Mouse (Mus musculus): ENCODE results near the gene Morn4.

GRCm38 (mm10) chr19:42043988-42044387 lies 42.2 kb downstream of the Morn4 start:
- TF ChIP-seq CTCF (IDR thresholded peaks at IDR 0.05; ENCODE audit: low read depth, low read length) (no peak), POLR2AphosphoS5 (IDR thresholded peaks at IDR 0.05; ENCODE audit: insufficient replicate concordance, low read depth, low read length) (no peak), GATA1 (IDR thresholded peaks at IDR 0.05; ENCODE audit: borderline replicate concordance, low read length) (no peak)
